Mouse (Mus musculus): ENCODE data around the gene Olfr353. TPM values are rescaled to one million over a fixed set of nuclear protein-coding genes. Genes with fewer than 3 reads are reported as not detected.

Gene Olfr353
- total and polyA plus RNA-seq, 3 experiments: not detected

GRCm38 (mm10) chr2:36905380-36905779 lies 12.6 kb upstream of the Olfr353 start, which contains the start of gene Olfr354:
Olfr354 (plus strand) TSS chr2:36905680.
- Histone ChIP-seq H3K4me1 (ENCODE audit: control insufficient read depth in 1 of 2, insufficient read depth in 2 of 2, low read length in 2 of 2) (no peaks in the 10 kb centered on the region), H3K9me3 (replicated peaks; ENCODE audit: insufficient read depth, low read length) (no peaks in the 10 kb centered on the region), H3K36me3 (ENCODE audit: control insufficient read depth in 1 of 2, insufficient read depth in 2 of 2, low read length in 2 of 2) (no peaks in the 10 kb centered on the region), H3K9ac (ENCODE audit: control insufficient read depth, low read depth, low read length, poor library complexity, severe bottlenecking) (no peak within 1 kb of the TSS), H3K27ac (ENCODE audit: control insufficient read depth, low read depth, low read length) (no peak within 1 kb of the TSS), H3K4me3 (ENCODE audit: control insufficient read depth in 1 of 2, insufficient read depth in 1 of 2, low read depth in 2 of 2, low read length in 2 of 2) (no peak within 1 kb of the TSS), H3K79me2 (ENCODE audit: control insufficient read depth, insufficient read depth, low read length, poor library complexity) (no peaks in the 10 kb centered on the region), H3K27me3 (ENCODE audit: control insufficient read depth in 1 of 2, insufficient read depth in 2 of 2, low read length in 2 of 2) (no peaks in the 10 kb centered on the region)
- no peak for DNase-seq (ENCODE audit: low read depth, low spot score)
- TF ChIP-seq TCF12 (IDR thresholded peaks at IDR 0.05; ENCODE audit: low read depth, low read length) (no peak), EP300 (IDR thresholded peaks at IDR 0.05; ENCODE audit: low read depth in 1 of 2, low read length in 2 of 2) (no peak), TAL1 (IDR thresholded peaks at IDR 0.05; ENCODE audit: low read length) (no peak), SMC3 (IDR thresholded peaks at IDR 0.05; ENCODE audit: low read depth, low read length) (no peak), MXI1 (IDR thresholded peaks at IDR 0.05; ENCODE audit: low read depth, low read length) (no peak), GABPA (IDR thresholded peaks at IDR 0.05; ENCODE audit: low read depth, low read length) (no peak), JUND (IDR thresholded peaks at IDR 0.05; ENCODE audit: low read depth, low read length) (no peak), MYB (IDR thresholded peaks at IDR 0.05; ENCODE audit: low read depth, low read length) (no peak), ETS1 (IDR thresholded peaks at IDR 0.05; ENCODE audit: low read depth, low read length) (no peak), KAT2A (conservative IDR thresholded peaks at IDR 0.05; ENCODE audit: low read depth, low read length) (no peak)

DNA sequence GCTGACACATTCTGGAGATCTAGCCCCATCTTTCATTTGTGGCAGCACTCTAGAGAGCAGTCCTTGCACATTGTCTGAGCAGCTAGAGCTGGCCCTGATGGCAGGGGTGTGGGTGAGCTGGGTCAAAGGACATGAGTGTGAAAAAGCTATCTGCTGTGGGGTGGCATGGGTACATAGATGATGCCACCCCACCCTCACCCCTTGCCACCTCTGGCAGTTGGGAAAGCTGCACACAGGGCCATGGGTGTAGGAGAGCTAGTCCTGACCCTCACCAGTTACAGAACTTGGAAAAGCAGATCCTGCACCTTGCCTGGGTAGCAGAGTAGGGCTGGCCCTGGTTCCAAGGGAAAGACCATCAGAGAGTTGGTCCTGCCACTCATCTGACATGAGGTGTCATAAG lies 4.4 kb upstream of the Olfr353 start:
- no peak overlapping the region for H3K27ac ChIP-seq (ENCODE audit: control insufficient read depth, low read depth, low read length)
- TF ChIP-seq MAFK (IDR thresholded peaks at IDR 0.05; ENCODE audit: borderline replicate concordance, low read depth, low read length): no peak
- no peaks in the 10 kb centered on the region for H3K4me1 ChIP-seq (ENCODE audit: control insufficient read depth in 1 of 2, insufficient read depth in 2 of 2, low read length in 2 of 2)
- no peaks in the 10 kb centered on the region for H3K9me3 ChIP-seq (replicated peaks; ENCODE audit: insufficient read depth, low read length)
- H3K79me2 ChIP-seq (ENCODE audit: control insufficient read depth, insufficient read depth, low read length, poor library complexity): no peaks in the 10 kb centered on the region
- no peaks in the 10 kb centered on the region for H3K36me3 ChIP-seq (ENCODE audit: control insufficient read depth in 1 of 2, insufficient read depth in 2 of 2, low read length in 2 of 2)
- no peak overlapping the region for H3K4me3 ChIP-seq (ENCODE audit: control insufficient read depth in 1 of 2, insufficient read depth in 1 of 2, low read depth in 2 of 2, low read length in 2 of 2)
- no peak overlapping the region for H3K9ac ChIP-seq (ENCODE audit: control insufficient read depth, low read depth, low read length, poor library complexity, severe bottlenecking)
- H3K27me3 ChIP-seq (ENCODE audit: control insufficient read depth in 1 of 2, insufficient read depth in 2 of 2, low read length in 2 of 2): no peaks in the 10 kb centered on the region
- no peak for DNase-seq (ENCODE audit: low read depth, low spot score)

- no peak within 1 kb of the TSS for H3K27ac ChIP-seq (ENCODE audit: control insufficient read depth, low read depth, low read length)
- no peaks in the 10 kb centered on the region for H3K9me3 ChIP-seq (replicated peaks; ENCODE audit: insufficient read depth, low read length)
- H3K36me3 ChIP-seq (ENCODE audit: control insufficient read depth in 1 of 2, insufficient read depth in 2 of 2, low read length in 2 of 2): no peaks in the 10 kb centered on the region
- no peaks in the 10 kb centered on the region for H3K4me1 ChIP-seq (ENCODE audit: control insufficient read depth in 1 of 2, insufficient read depth in 2 of 2, low read length in 2 of 2)
- no peak within 1 kb of the TSS for H3K9ac ChIP-seq (ENCODE audit: control insufficient read depth, low read depth, low read length, poor library complexity, severe bottlenecking)
- TF ChIP-seq RAD21 (IDR thresholded peaks at IDR 0.05; ENCODE audit: low read depth, low read length): no peak
- no peak for TF ChIP-seq MAZ (IDR thresholded peaks at IDR 0.05; ENCODE audit: low read depth, low read length)
- no peaks in the 10 kb centered on the region for H3K79me2 ChIP-seq (ENCODE audit: control insufficient read depth, insufficient read depth, low read length, poor library complexity)
- DNase-seq (ENCODE audit: low read depth, low spot score): no peak
- H3K27me3 ChIP-seq (ENCODE audit: control insufficient read depth in 1 of 2, insufficient read depth in 2 of 2, low read length in 2 of 2): no peaks in the 10 kb centered on the region
- no peak within 1 kb of the TSS for H3K4me3 ChIP-seq (ENCODE audit: control insufficient read depth in 1 of 2, insufficient read depth in 1 of 2, low read depth in 2 of 2, low read length in 2 of 2)
Measured at GRCm38 (mm10) chr2:36868160-36868559, 24.6 kb downstream of the Olfr353 start, which contains the start of gene Olfr352. Olfr352 (plus strand) TSS chr2:36868460.

Measured in MEL (cell line).